Mouse (Mus musculus) embryonic facial prominence, embryonic 14.5 days (tissue): Measurements from ENCODE around the gene Pask. TPM values are rescaled to one million over a fixed set of nuclear protein-coding genes. Genes with fewer than 3 reads are reported as not detected.
A peak's percentile ranks its signal among the peaks of the same experiment; 100 is the strongest.

Experiments
- ATAC-seq: fragments of 200-750 bp; cut with Nextera tagmentation; 2 replicates; pipeline ENCODE4 v1.8.0; 2017; ENCODE audit warnings: low read depth, moderate number of reproducible peaks, moderate TSS enrichment
- DNase-seq: peaks from one replicate; pipeline ENCODE4 v3.0.0-alpha.2; 2015; ENCODE audit warnings: low spot score
- H3K27ac ChIP-seq: fragments of 300-500 bp; sonication (generic); replicated peaks from 2 replicates; pipeline ENCODE4 v1.5.1; 2014; ENCODE audit warnings: low read depth, mild to moderate bottlenecking, low read length, moderate library complexity
- H3K27me3 ChIP-seq: fragments of 300-500 bp; sonication (generic); replicated peaks from 2 replicates; pipeline ENCODE4 v1.6.1; 2014; ENCODE audit warnings: low read length; ENCODE audit not compliant: control insufficient read depth, insufficient read depth
- H3K36me3 ChIP-seq: fragments of 300-500 bp; sonication (generic); 2 replicates; pipeline ENCODE4 v1.6.1; 2014; ENCODE audit warnings: low read length, mixed read lengths; ENCODE audit not compliant: control insufficient read depth, insufficient read depth
- H3K4me1 ChIP-seq: fragments of 300-500 bp; sonication (generic); 2 replicates; pipeline ENCODE4 v1.6.1; 2014; ENCODE audit warnings: antibody characterized with exemption, low read length; ENCODE audit not compliant: control insufficient read depth, insufficient read depth
- H3K4me2 ChIP-seq: fragments of 300-500 bp; sonication (generic); 2 replicates; pipeline ENCODE4 v1.6.1; 2014; ENCODE audit warnings: low read depth, mild to moderate bottlenecking, low read length, moderate library complexity, mixed read lengths
- H3K4me3 ChIP-seq: fragments of 300-500 bp; sonication (generic); 2 replicates; pipeline ENCODE4 v1.5.1; 2014; ENCODE audit warnings: low read depth, mild to moderate bottlenecking, low read length
- H3K9ac ChIP-seq: fragments of 300-500 bp; sonication (generic); 2 replicates; pipeline ENCODE4 v1.6.1; 2014; ENCODE audit warnings: low read depth, mild to moderate bottlenecking, low read length, moderate library complexity, mixed read lengths
- H3K9me3 ChIP-seq: fragments of 300-500 bp; sonication (generic); 2 replicates; pipeline ENCODE4 v1.6.1; 2016; ENCODE audit warnings: low read length; ENCODE audit not compliant: control insufficient read depth
- WGBS: fragments of 180-500 bp; shearing (Covaris S2); extraction: QIAGEN DNeasy Blood & Tissue Kit; methylation state at CpG from one replicate; pipeline ENCODE4 v1.1.7; 2014; 5-methylcytosine and 5-hydroxymethylcytosine counted together
- microRNA-seq: library from miRNA; unstranded; fragments of <30 nt; microRNA quantifications from one replicate; pipeline ENCODE4, GENCODE M21; 2016; ENCODE audit warnings: borderline number of aligned reads
- polyA plus RNA-seq: library from polyadenylated mRNA; unstranded; fragments of >200 nt; fragmentation: Nextera tagmentation; extraction: Ambion mirVana; gene quantifications from 2 replicates; pipeline ENCODE4 v1.2.1, GENCODE M21; 2014

Pask gene
- polyA plus RNA-seq, 1 experiment from 2014 or later: 11.3 TPM

DNA sequence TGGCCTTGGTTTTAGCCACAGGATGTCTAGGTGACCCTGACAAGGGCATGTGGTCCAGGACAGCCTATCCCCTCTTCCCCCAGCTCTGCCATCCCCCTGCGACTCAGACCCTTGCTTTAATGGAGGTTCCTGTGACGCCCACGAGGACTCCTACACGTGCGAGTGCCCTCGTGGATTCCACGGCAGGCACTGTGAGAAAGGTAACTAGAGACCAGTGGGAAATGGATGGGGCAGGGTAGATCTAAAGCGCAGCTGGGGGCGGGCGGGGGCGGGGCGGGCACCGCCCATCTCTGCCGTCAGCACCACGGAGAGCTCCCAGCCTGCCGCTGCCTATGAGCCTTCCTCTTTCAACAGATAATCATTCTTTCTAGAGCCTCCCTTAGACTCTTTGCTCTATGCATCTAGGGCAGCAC, 70.9 kb downstream of the Pask start:
- ATAC-seq: peak; percentile 64
- H3K4me2 ChIP-seq: no peak overlapping the region
- WGBS: 6% methylated on average over 9 of the region's 16 CpGs

DNA sequence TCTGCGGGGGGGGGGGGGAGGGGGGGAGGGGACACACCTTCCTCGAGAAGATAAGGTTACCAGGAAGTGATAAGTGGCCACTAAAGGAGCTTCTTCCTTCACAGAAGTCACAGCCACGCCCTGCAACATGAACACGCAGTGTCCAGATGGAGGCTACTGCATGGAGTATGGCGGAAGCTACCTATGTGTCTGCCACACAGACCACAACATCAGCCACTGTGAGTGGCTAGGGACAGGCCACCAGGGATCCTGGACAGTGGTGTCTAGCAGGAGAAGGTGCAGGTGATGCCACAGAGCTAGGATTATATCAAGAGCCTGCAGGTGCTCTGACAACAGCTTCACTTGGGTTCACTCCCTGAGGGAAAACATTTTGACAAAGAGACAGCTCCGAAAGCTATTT, 71.5 kb downstream of the Pask start:
- H3K27me3 ChIP-seq: no peaks in the 10 kb centered on the region
- H3K4me3 ChIP-seq: no peak overlapping the region
- WGBS: 74% methylated on average over 6 of the region's 6 CpGs
- peaks cover 6% of the 10 kb centered on the region; the same call in 1 of the 2 replicates for H3K36me3 ChIP-seq
- DNase-seq (no peak), ATAC-seq (no peak)
- H3K9me3 ChIP-seq: no peaks in the 10 kb centered on the region
- H3K4me2 ChIP-seq: no peak overlapping the region
- no peaks in the 10 kb centered on the region for H3K4me1 ChIP-seq
- no peak overlapping the region for H3K27ac ChIP-seq
- H3K9ac ChIP-seq: no peak overlapping the region

More for the DNA sequence above, 70.9 kb downstream of the Pask start:
- DNase-seq: peak; percentile 49
- no peak overlapping the region for H3K9ac ChIP-seq
- H3K4me1 ChIP-seq: no peaks in the 10 kb centered on the region
- peaks cover 6% of the 10 kb centered on the region; the same call in 1 of the 2 replicates for H3K36me3 ChIP-seq
- no peaks in the 10 kb centered on the region for H3K27me3 ChIP-seq
- H3K27ac ChIP-seq: no peak overlapping the region
- H3K4me3 ChIP-seq: no peak overlapping the region
- H3K9me3 ChIP-seq: no peaks in the 10 kb centered on the region

DNA sequence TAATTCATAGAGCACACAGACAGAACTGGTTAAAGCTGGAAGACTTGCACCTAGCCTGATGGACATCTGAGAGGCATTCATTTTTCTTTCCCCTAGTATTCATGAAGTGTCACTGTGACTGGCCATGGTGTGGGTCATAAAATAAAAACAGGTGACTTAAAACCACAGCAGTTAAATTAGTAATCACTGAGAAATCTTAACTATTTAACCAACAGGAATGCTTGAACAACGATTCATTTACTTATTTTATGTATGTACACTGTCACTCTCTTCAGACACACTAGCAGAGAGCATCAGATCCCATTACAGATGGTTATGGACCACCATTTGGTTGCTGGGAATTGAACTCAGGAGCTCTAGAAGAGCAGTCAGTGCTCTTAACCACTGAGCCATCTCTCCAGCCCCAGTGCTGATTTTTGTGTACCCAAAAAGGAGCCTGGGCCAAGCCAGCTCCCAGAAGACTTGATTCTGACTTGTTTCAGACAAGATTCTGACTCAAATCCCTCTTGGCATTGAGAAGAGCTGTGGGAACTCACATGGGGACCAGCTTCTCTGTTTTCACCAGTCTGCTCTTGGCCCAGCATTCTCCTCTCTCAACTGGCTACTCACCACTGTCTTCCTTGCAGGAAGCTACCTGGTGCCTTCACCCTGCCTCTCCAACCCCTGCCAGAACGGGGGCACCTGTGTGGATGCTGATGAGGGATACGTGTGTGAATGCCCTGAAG, 72.6 kb downstream of the Pask start:
- H3K9ac ChIP-seq: no peak overlapping the region
- no peak overlapping the region for H3K4me2 ChIP-seq
- no peak for DNase-seq
- ATAC-seq: no peak
- H3K36me3 ChIP-seq: peaks cover 6% of the 10 kb centered on the region; the same call in 1 of the 2 replicates
- no peaks in the 10 kb centered on the region for H3K4me1 ChIP-seq
- H3K4me3 ChIP-seq: no peak overlapping the region
- H3K27me3 ChIP-seq: no peaks in the 10 kb centered on the region
- no peak overlapping the region for H3K27ac ChIP-seq
- WGBS: 52% methylated on average over 3 of the region's 3 CpGs
- no peaks in the 10 kb centered on the region for H3K9me3 ChIP-seq

DNA sequence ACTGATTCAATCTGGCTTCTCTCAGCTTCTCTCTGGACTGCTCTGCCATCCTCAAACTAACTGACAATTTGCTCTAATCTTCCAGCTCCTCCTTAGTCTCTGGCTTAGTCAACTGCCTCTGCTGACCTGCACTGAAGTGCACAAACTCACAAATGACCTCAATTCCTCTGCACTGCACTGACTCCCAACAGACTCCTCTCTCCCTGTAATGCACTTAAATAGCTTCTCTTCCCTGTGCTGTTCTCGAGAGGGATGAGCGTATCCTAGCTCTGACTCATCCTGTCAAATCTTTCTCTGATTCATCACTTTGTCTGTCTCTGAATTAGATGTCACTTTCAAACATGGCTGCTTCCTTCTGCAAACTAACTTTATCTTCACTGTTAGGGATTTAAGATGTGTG, 75.0 kb downstream of the Pask start:
- ATAC-seq: no peak

GRCm38 (mm10) chr1:93267207-93267606, 76.1 kb downstream of the Pask start:
- H3K9ac ChIP-seq: no peak overlapping the region
- no peaks in the 10 kb centered on the region for H3K9me3 ChIP-seq
- no peaks in the 10 kb centered on the region for H3K27me3 ChIP-seq
- no peak overlapping the region for H3K4me3 ChIP-seq
- DNase-seq (peak; percentile 43), ATAC-seq (peak; percentile 44; the same call in 1 of the 2 replicates)
- WGBS: 29% methylated on average over 3 of the region's 3 CpGs
- no peak overlapping the region for H3K4me2 ChIP-seq
- H3K4me1 ChIP-seq: no peaks in the 10 kb centered on the region
- no peaks in the 10 kb centered on the region; the same call in 1 of the 2 replicates for H3K36me3 ChIP-seq
- no peak overlapping the region for H3K27ac ChIP-seq

More for the DNA sequence above, 75.0 kb downstream of the Pask start:
- no peak overlapping the region for H3K27ac ChIP-seq
- no peaks in the 10 kb centered on the region for H3K9me3 ChIP-seq
- H3K4me1 ChIP-seq: no peaks in the 10 kb centered on the region
- H3K4me3 ChIP-seq: no peak overlapping the region
- H3K9ac ChIP-seq: no peak overlapping the region
- no peaks in the 10 kb centered on the region; the same call in 1 of the 2 replicates for H3K36me3 ChIP-seq
- H3K4me2 ChIP-seq: no peak overlapping the region
- WGBS: 78% methylated on average over 2 of the region's 2 CpGs
- no peaks in the 10 kb centered on the region for H3K27me3 ChIP-seq
- DNase-seq: no peak

Small RNA genes within 50 kb of the gene (microRNA-seq; reads per million reads assigned to microRNA genes)
- gene Mir6345: not detected
- gene Mir6901: 0.50 reads per million
- gene Mir6902: not detected

Other genes starting within 250 kb of the Pask start
- 30.7 and 32.4 TPM in 2 replicates for gene Kif1a, start 241.5 kb downstream of the Pask start, polyA plus RNA-seq
- not detected in 2 replicates for gene Agxt, start 208.2 kb downstream of the Pask start, polyA plus RNA-seq
- gene 2310007B03Rik, start 182.5 kb downstream of the Pask start, polyA plus RNA-seq: 4.2 and 6.2 TPM in 2 replicates
- 0.56 and 3.0 TPM in 2 replicates for gene Crocc2, start 174.8 kb downstream of the Pask start, polyA plus RNA-seq
- 16.7 and 17.1 TPM in 2 replicates for gene Sned1, start 107.6 kb downstream of the Pask start, polyA plus RNA-seq
- gene Mterf4, start 37.6 kb downstream of the Pask start, polyA plus RNA-seq: 21.4 and 22.5 TPM in 2 replicates
- 46.9 and 47.9 TPM in 2 replicates for gene Ppp1r7, start 628 bp downstream of the Pask start, polyA plus RNA-seq
- gene Ano7, start 30.4 kb upstream of the Pask start, polyA plus RNA-seq: 0.85 and 1.6 TPM in 2 replicates
- 188 and 194 TPM in 2 replicates for gene Hdlbp, start 135.3 kb upstream of the Pask start, polyA plus RNA-seq
- gene Farp2, start 168.6 kb upstream of the Pask start, polyA plus RNA-seq: 10.0 and 12.6 TPM in 2 replicates